Mouse (Mus musculus) CH12.LX (cell line): ENCODE results near the gene Rpl13a. TPM values are rescaled to one million over a fixed set of nuclear protein-coding genes. Genes with fewer than 3 reads are reported as not detected.
A peak's percentile ranks its signal among the peaks of the same experiment; 100 is the strongest.

Source experiments
- DNase-seq: peaks from one replicate; pipeline ENCODE4 v3.0.0-alpha.2; 2013; ENCODE audit errors: extremely low read depth
- H3K27ac ChIP-seq: 2 replicates; pipeline ENCODE4 v1.5.1; 2012; ENCODE audit warnings: low read depth, mild to moderate bottlenecking, control low read depth, moderate library complexity; ENCODE audit not compliant: insufficient read depth
- H3K27me3 ChIP-seq: replicated peaks from 2 replicates; pipeline ENCODE3; 2012; ENCODE audit warnings: inconsistent platforms
- H3K36me3 ChIP-seq, 2 experiments: replicated peaks in 1 of 2; 2 replicates each; pipeline versions ENCODE3 to v1.6.1; 2012; ENCODE audit warnings: inconsistent platforms in 1 of 2, low read length in 1 of 2, mild to moderate bottlenecking in 1 of 2, mixed read lengths in 1 of 2, moderate library complexity in 1 of 2; ENCODE audit not compliant: control insufficient read depth in 1 of 2, insufficient read depth in 1 of 2
- H3K4me1 ChIP-seq, 2 experiments: 2 replicates each; pipeline ENCODE4 v1.6.1; 2012; ENCODE audit warnings: inconsistent platforms in 1 of 2, moderate library complexity in 1 of 2; ENCODE audit not compliant: insufficient read depth in 2 of 2, control insufficient read depth in 1 of 2
- H3K4me2 ChIP-seq: 2 replicates; pipeline ENCODE4 v1.6.1; 2012; ENCODE audit warnings: low read depth, mild to moderate bottlenecking, control low read depth; ENCODE audit not compliant: poor library complexity, insufficient read depth, severe bottlenecking
- H3K4me3 ChIP-seq, 3 experiments: fragments of 150-350 bp in 1 of 3; sonication (generic) in 1 of 3; replicated peaks in 1 of 3; 2 replicates each; pipeline versions ENCODE3 to v1.5.1; 2011 to 2012; ENCODE audit warnings: low read depth in 2 of 3, low read length in 2 of 3, mild to moderate bottlenecking in 2 of 3, moderate library complexity in 2 of 3, control low read depth in 1 of 3, improper control_type of control experiment in 1 of 3, inconsistent platforms in 1 of 3, mixed read lengths in 1 of 3; ENCODE audit not compliant: poor library complexity in 1 of 3
- H3K79me2 ChIP-seq: replicated peaks from 2 replicates; pipeline ENCODE4 v1.6.1; 2012; ENCODE audit warnings: mild to moderate bottlenecking, moderate library complexity; ENCODE audit not compliant: control insufficient read depth, poor library complexity, insufficient read depth, severe bottlenecking; ENCODE audit errors: extremely low read depth
- H3K9ac ChIP-seq: 2 replicates; pipeline ENCODE4 v1.6.1; 2012; ENCODE audit warnings: low read depth, mild to moderate bottlenecking, control low read depth, moderate library complexity; ENCODE audit not compliant: insufficient read depth
- H3K9me3 ChIP-seq: replicated peaks from 2 replicates; pipeline ENCODE3; 2012; ENCODE audit warnings: low read length, inconsistent platforms, mixed read lengths
- BHLHE40 ChIP-seq: IDR thresholded peaks from 2 replicates; pipeline ENCODE4 v1.6.1; 2011; ENCODE audit warnings: mild to moderate bottlenecking, low read depth, low read length, improper control_type of control experiment
- CHD1 ChIP-seq: IDR thresholded peaks from 2 replicates; pipeline ENCODE4 v1.6.1; 2012; ENCODE audit warnings: low read depth, low read length, improper control_type of control experiment, inconsistent platforms
- CHD2 ChIP-seq: IDR thresholded peaks from 2 replicates; pipeline ENCODE4 v1.6.1; 2011; ENCODE audit warnings: low read length, improper control_type of control experiment
- CTCF ChIP-seq, 2 experiments: IDR thresholded peaks in 1 of 2; conservative IDR thresholded peaks in 1 of 2; 2 replicates each; pipeline ENCODE4 v1.5.1; 2011 to 2012; ENCODE audit warnings: low read depth in 2 of 2, low read length in 2 of 2, improper control_type of control experiment in 1 of 2, inconsistent platforms in 1 of 2, mild to moderate bottlenecking in 1 of 2, moderate library complexity in 1 of 2
- ELF1 ChIP-seq: IDR thresholded peaks from 2 replicates; pipeline ENCODE4 v1.6.1; 2014; ENCODE audit warnings: low read depth, mild to moderate bottlenecking, inconsistent platforms, low read length, improper control_type of control experiment
- EP300 ChIP-seq: IDR thresholded peaks from 2 replicates; pipeline ENCODE4 v1.6.1; 2011; ENCODE audit warnings: low read length, improper control_type of control experiment
- GABPA ChIP-seq: IDR thresholded peaks from 2 replicates; pipeline ENCODE4 v1.6.1; 2012; ENCODE audit warnings: low read depth, low read length, improper control_type of control experiment, inconsistent platforms; ENCODE audit not compliant: insufficient replicate concordance
- HCFC1 ChIP-seq: IDR thresholded peaks from 2 replicates; pipeline ENCODE4 v1.6.1; 2012; ENCODE audit warnings: low read depth, mild to moderate bottlenecking, inconsistent platforms, low read length, improper control_type of control experiment
- IRF4 ChIP-seq: IDR thresholded peaks from 2 replicates; pipeline ENCODE4 v1.6.1; 2014; ENCODE audit warnings: low read depth, mild to moderate bottlenecking, inconsistent platforms, low read length, improper control_type of control experiment
- JUN ChIP-seq: IDR thresholded peaks from 2 replicates; pipeline ENCODE4 v1.6.1; 2011; ENCODE audit warnings: low read depth, mild to moderate bottlenecking, low read length, improper control_type of control experiment, moderate library complexity; ENCODE audit not compliant: insufficient read depth
- JUND ChIP-seq: conservative IDR thresholded peaks from 2 replicates; pipeline ENCODE4 v1.6.1; 2011; ENCODE audit warnings: low read depth, low read length, improper control_type of control experiment
- KAT2A ChIP-seq: IDR thresholded peaks from 2 replicates; pipeline ENCODE4 v1.6.1; 2012; ENCODE audit warnings: low read length, improper control_type of control experiment, inconsistent platforms; ENCODE audit not compliant: insufficient replicate concordance
- MAFK ChIP-seq: IDR thresholded peaks from 2 replicates; pipeline ENCODE4 v1.6.1; 2011; ENCODE audit warnings: low read length, improper control_type of control experiment; ENCODE audit not compliant: insufficient replicate concordance
- MAX ChIP-seq: IDR thresholded peaks from 2 replicates; pipeline ENCODE4 v1.6.1; 2011; ENCODE audit warnings: low read length, improper control_type of control experiment
- MAZ ChIP-seq: IDR thresholded peaks from 2 replicates; pipeline ENCODE4 v1.6.1; 2012; ENCODE audit warnings: low read depth, mild to moderate bottlenecking, inconsistent platforms, low read length, improper control_type of control experiment, moderate library complexity
- MEF2A ChIP-seq: IDR thresholded peaks from 2 replicates; pipeline ENCODE4 v1.6.1; 2014; ENCODE audit warnings: low read depth, mild to moderate bottlenecking, inconsistent platforms, low read length, improper control_type of control experiment, borderline replicate concordance
- NELFE ChIP-seq: IDR thresholded peaks from 2 replicates; pipeline ENCODE4 v1.6.1; 2011; ENCODE audit warnings: low read depth, low read length, improper control_type of control experiment
- NRF1 ChIP-seq: IDR thresholded peaks from 2 replicates; pipeline ENCODE4 v1.6.1; 2014; ENCODE audit warnings: low read depth, mild to moderate bottlenecking, inconsistent platforms, low read length, improper control_type of control experiment, moderate library complexity
- PAX5 ChIP-seq: IDR thresholded peaks from 2 replicates; pipeline ENCODE4 v1.6.1; 2012; ENCODE audit warnings: low read length, inconsistent platforms, mixed read lengths
- POLR2A ChIP-seq: IDR thresholded peaks from 2 replicates; pipeline ENCODE4 v1.6.1; 2011; ENCODE audit warnings: low read depth, mild to moderate bottlenecking, improper control_type of control experiment, low read length
- RAD21 ChIP-seq: IDR thresholded peaks from 2 replicates; pipeline ENCODE4 v1.6.1; 2011; ENCODE audit warnings: low read depth, mild to moderate bottlenecking, low read length, improper control_type of control experiment, moderate library complexity
- RCOR1 ChIP-seq: conservative IDR thresholded peaks from 2 replicates; pipeline ENCODE4 v1.6.1; 2012; ENCODE audit warnings: low read depth, mild to moderate bottlenecking, inconsistent platforms, low read length, improper control_type of control experiment
- SIN3A ChIP-seq: IDR thresholded peaks from 2 replicates; pipeline ENCODE4 v1.6.1; 2012; ENCODE audit warnings: low read length, improper control_type of control experiment, inconsistent platforms
- SMC3 ChIP-seq: IDR thresholded peaks from 2 replicates; pipeline ENCODE4 v1.6.1; 2011; ENCODE audit warnings: low read depth, low read length, improper control_type of control experiment
- TBP ChIP-seq: conservative IDR thresholded peaks from 2 replicates; pipeline ENCODE4 v1.6.1; 2011; ENCODE audit warnings: low read depth, low read length, improper control_type of control experiment
- TCF12 ChIP-seq: IDR thresholded peaks from 2 replicates; pipeline ENCODE4 v1.6.1; 2014; ENCODE audit warnings: low read depth, mild to moderate bottlenecking, inconsistent platforms, low read length, improper control_type of control experiment
- USF1 ChIP-seq: IDR thresholded peaks from 2 replicates; pipeline ENCODE4 v1.6.1; 2014; ENCODE audit warnings: low read depth, mild to moderate bottlenecking, inconsistent platforms, low read length, improper control_type of control experiment
- ZMIZ1 ChIP-seq: IDR thresholded peaks from 2 replicates; pipeline ENCODE4 v1.6.1; 2012; ENCODE audit warnings: low read depth, mild to moderate bottlenecking, inconsistent platforms, low read length, improper control_type of control experiment
- ZNF384 ChIP-seq: IDR thresholded peaks from 2 replicates; pipeline ENCODE4 v1.6.1; 2012; ENCODE audit warnings: low read depth, low read length, improper control_type of control experiment, inconsistent platforms
- dilution Hi-C: fragments of 300-500 bp; cut with MboI; formaldehyde crosslinking; loops from 2 replicates; pipeline ENCODE4 v1.14.3; 2020; ENCODE audit warnings: low sequenced_read_pairs; ENCODE audit not compliant: extremely low pct_unique_long_range_greater_than_20kb, extremely low pct_ligation_motif_present
- in situ Hi-C: fragments of 300-500 bp; cut with MboI; formaldehyde crosslinking; loops from 3 replicates; pipeline ENCODE4 v1.14.3; 2019; ENCODE audit warnings: low sequenced_read_pairs, low pct_ligation_motif_present, low pct_unique_long_range_greater_than_20kb, mixed read lengths
- polyA plus RNA-seq: library from polyadenylated mRNA; unstranded; fragments of >175 nt; gene quantifications from 2 replicates; pipeline ENCODE4 v1.2.1, GENCODE M21; 2012; ENCODE audit warnings: low read depth; ENCODE audit not compliant: insufficient read length
- total RNA-seq, 2 experiments: library from RNA; depleted of rRNA; stranded (reverse); fragments of 300-350 nt in 1 of 2; fragments of >200 nt in 1 of 2; gene quantifications; 2 replicates each; pipeline ENCODE4 v1.2.3; 2012 to 2014

Rpl13a gene
- total and polyA plus RNA-seq, 3 experiments = 2,822 to 5,043 (median 4,154) TPM

- DNase-seq = no peak
- Histone ChIP-seq H3K27me3 (no peaks in the 10 kb centered on the region), H3K9ac (peak overlapping the region; percentile 100), H3K79me2 (peaks cover 41% of the 10 kb centered on the region), H3K4me1 (peaks cover 10 to 22% of the 10 kb centered on the region in 2 experiments), H3K4me3 (peak overlapping the region; percentile 93 to 100 (median 94)), H3K27ac (peak overlapping the region; percentile 93), H3K9me3 (no peaks in the 10 kb centered on the region), H3K36me3 (peaks cover 25 to 52% of the 10 kb centered on the region in 2 experiments), H3K4me2 (0 out of 2 replicates have a peak overlapping the region, but pooled peaks have one; percentile 68)
- TF ChIP-seq TBP (peak; percentile 34; the same call in 1 of the 2 replicates), CHD2 (0 out of 2 replicates have a peak, but pooled peaks have one; percentile 1), CHD1 (no peak; the same call in 1 of the 2 replicates), PAX5 (no peak), NELFE (no peak), RCOR1 (no peak), HCFC1 (no peak), SMC3 (no peak), USF1 (no peak), ZNF384 (no peak), JUN (no peak), IRF4 (no peak), SIN3A (no peak), MAFK (no peak)
- in situ Hi-C loops (loop anchor here (5.0 kb wide), 1 partner anchor 45 kb away; no protein-coding TSS in a partner anchor), dilution Hi-C loops (no loop called here)
Observed at GRCm38 (mm10) chr7:45127700-45128224, 799 bp downstream of the Rpl13a start.

- H3K79me2 ChIP-seq = peaks cover 44% of the 10 kb centered on the region
- H3K4me1 ChIP-seq = peaks cover 12 to 29% of the 10 kb centered on the region in 2 experiments
- TF ChIP-seq GABPA (no peak), ZNF384 (no peak), RAD21 (no peak), POLR2A (peak; percentile 50; the same call in 1 of the 2 replicates), MAX (no peak), ELF1 (no peak), NELFE (no peak), BHLHE40 (no peak), MAZ (no peak), IRF4 (0 out of 2 replicates have a peak, but pooled peaks have one; percentile 26), SIN3A (no peak), NRF1 (peak; percentile 48), TCF12 (0 out of 2 replicates have a peak, but pooled peaks have one; percentile 27), TBP (peak; percentile 61; the same call in 1 of the 2 replicates), CTCF (conservative IDR thresholded peaks at IDR 0.05 in 1 of 2, IDR thresholded peaks at IDR 0.05 in 1 of 2; ENCODE audit: low read depth in 2 of 2, low read length in 2 of 2) (peak in 1 of 2 experiments; percentile 20; a peak in 1 of 4 replicates), EP300 (no peak), MEF2A (no peak), ZMIZ1 (no peak; the same call in 1 of the 2 replicates), JUND (no peak), CHD2 (peak; percentile 22; the same call in 1 of the 2 replicates), KAT2A (no peak)
- peaks cover 32 to 55% of the 10 kb centered on the region in 2 experiments for H3K36me3 ChIP-seq
- H3K27ac ChIP-seq = peak overlapping the region; percentile 93
- in situ Hi-C loops (loop anchor here (5.0 kb wide), 1 partner anchor 45 kb away; no protein-coding TSS in a partner anchor), dilution Hi-C loops (no loop called here)
- H3K9ac ChIP-seq = peak overlapping the region; percentile 100
- peak; percentile 41 for DNase-seq
- H3K4me3 ChIP-seq = peak overlapping the region; percentile 93 to 100 (median 94)
- peak overlapping the region; percentile 68 for H3K4me2 ChIP-seq
- H3K27me3 ChIP-seq = no peaks in the 10 kb centered on the region
- no peaks in the 10 kb centered on the region for H3K9me3 ChIP-seq
Observed at GRCm38 (mm10) chr7:45126844-45127699, 1.5 kb downstream of the Rpl13a start.
